Mouse (Mus musculus) megakaryocyte, embryonic 14.5 days (primary cell): Measurements from ENCODE around the gene Kiss1.

Source experiments
- FLI1 ChIP-seq: IDR thresholded peaks from 2 replicates; pipeline ENCODE4 v1.6.1; 2012; ENCODE audit warnings: low read length, inconsistent platforms, mixed read lengths
- GATA1 ChIP-seq: IDR thresholded peaks from 3 replicates; pipeline ENCODE4 v1.6.1; 2012; ENCODE audit warnings: mixed read lengths, low read length, inconsistent platforms, borderline replicate concordance

DNA sequence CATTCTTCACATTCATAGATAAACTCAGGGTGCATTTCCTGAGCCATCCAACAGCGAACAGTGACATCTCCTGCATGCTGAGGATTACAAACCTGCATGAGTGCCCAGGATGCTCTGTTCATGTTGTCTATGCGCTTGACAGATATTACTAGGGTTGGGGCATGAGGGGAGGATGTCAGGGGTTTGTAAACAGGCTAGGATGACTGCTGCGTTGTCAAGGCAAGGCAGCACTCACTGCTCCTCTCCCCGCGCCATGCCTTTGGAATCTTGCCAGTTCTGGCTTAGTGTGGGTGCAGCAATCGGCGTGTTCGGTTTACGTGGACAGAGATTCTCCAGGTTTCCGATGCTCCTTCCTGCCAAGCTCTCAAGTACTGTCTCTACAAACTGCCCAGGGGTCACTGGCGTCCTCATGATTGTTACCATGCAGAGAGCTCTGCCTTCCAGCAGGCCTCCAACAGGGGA lies 42.0 kb upstream of the Kiss1 start:
- TF ChIP-seq GATA1 (no peak), FLI1 (no peak)
